Mouse (Mus musculus): Measurements from ENCODE around the gene Gm14137.

- TF ChIP-seq POLR2A (IDR thresholded peaks at IDR 0.05; ENCODE audit: low read depth, low read length) (no peak), CTCF (IDR thresholded peaks at IDR 0.05; ENCODE audit: extremely low read depth, insufficient read depth, insufficient read length, insufficient replicate concordance) (no peak)
These were observed 2.5 kb downstream of the Gm14137 start for GRCm38 (mm10) chr2:119176761-119177160.

Measured in spleen, adult 2 months (tissue).